Mouse (Mus musculus) forebrain, postnatal 0 days (tissue): ENCODE measurements around the gene Anxa4. TPM values are rescaled to one million over a fixed set of nuclear protein-coding genes. Genes with fewer than 3 reads are reported as not detected.

ENCODE experiments used
- ATAC-seq: fragments of 200-750 bp; cut with Nextera tagmentation; 2 replicates; pipeline ENCODE4 v1.8.0; 2017; ENCODE audit warnings: mild to moderate bottlenecking, moderate library complexity
- DNase-seq: peaks from one replicate; pipeline ENCODE4 v3.0.0-alpha.2; 2015
- H3K27ac ChIP-seq: fragments of 300-500 bp; sonication (generic); 2 replicates; pipeline ENCODE4 v1.5.1; 2014; ENCODE audit warnings: low read depth, mild to moderate bottlenecking, antibody characterized with exemption, low read length, moderate library complexity, mixed read lengths
- H3K27me3 ChIP-seq: fragments of 300-500 bp; sonication (generic); 2 replicates; pipeline ENCODE4 v1.6.1; 2014; ENCODE audit warnings: mild to moderate bottlenecking, low read length, mixed read lengths; ENCODE audit not compliant: insufficient read depth
- H3K36me3 ChIP-seq: fragments of 300-500 bp; sonication (generic); 2 replicates; pipeline ENCODE4 v1.6.1; 2014; ENCODE audit warnings: mild to moderate bottlenecking, moderate library complexity; ENCODE audit not compliant: insufficient read depth
- H3K4me1 ChIP-seq: fragments of 300-500 bp; sonication (generic); 2 replicates; pipeline ENCODE4 v1.6.1; 2014; ENCODE audit warnings: antibody characterized with exemption; ENCODE audit not compliant: insufficient read depth
- H3K4me2 ChIP-seq: fragments of 300-500 bp; sonication (generic); 2 replicates; pipeline ENCODE4 v1.6.1; 2014; ENCODE audit warnings: low read depth, mild to moderate bottlenecking, moderate library complexity
- H3K4me3 ChIP-seq: fragments of 300-500 bp; sonication (generic); 2 replicates; pipeline ENCODE4 v1.5.1; 2014; ENCODE audit warnings: low read depth, low read length, mixed read lengths
- H3K9ac ChIP-seq: fragments of 300-500 bp; sonication (generic); 2 replicates; pipeline ENCODE4 v1.6.1; 2014; ENCODE audit warnings: mild to moderate bottlenecking
- H3K9me3 ChIP-seq: fragments of 300-500 bp; sonication (generic); 2 replicates; pipeline ENCODE4 v1.6.1; 2016; ENCODE audit warnings: low read length
- CTCF ChIP-seq: sonication (generic); IDR thresholded peaks from 2 replicates; pipeline ENCODE4 v1.5.1; 2016; ENCODE audit warnings: antibody characterized with exemption, control low read depth, low read depth
- WGBS: fragments of 180-500 bp; shearing (Covaris S2); extraction: QIAGEN DNeasy Blood & Tissue Kit; methylation state at CpG from one replicate; pipeline ENCODE4 v1.1.7; 2014; 5-methylcytosine and 5-hydroxymethylcytosine counted together
- polyA plus RNA-seq: library from polyadenylated mRNA; unstranded; fragments of >200 nt; fragmentation: Nextera tagmentation; extraction: Ambion mirVana; gene quantifications from 2 replicates; pipeline ENCODE4 v1.2.1, GENCODE M21; 2015
- total RNA-seq: library from RNA; depleted of rRNA; stranded (reverse); fragments of >200 nt; gene quantifications from 2 replicates; pipeline ENCODE4 v1.2.3, GENCODE M21; 2014; rRNA removed

The Anxa4 gene
- total and polyA plus RNA-seq, 2 experiments from 2014 or later: 4.0 to 5.8 TPM

GRCm38 (mm10) chr6:86708072-86708774 is 85.2 kb downstream of the Anxa4 start:
- Histone ChIP-seq H3K4me3 (no peak overlapping the region), H3K4me1 (no peaks in the 10 kb centered on the region), H3K36me3 (peaks cover 68% of the 10 kb centered on the region), H3K27me3 (no peaks in the 10 kb centered on the region), H3K4me2 (no peak overlapping the region), H3K9ac (no peak overlapping the region), H3K27ac (no peak overlapping the region), H3K9me3 (no peaks in the 10 kb centered on the region)
- DNase-seq (no peak), ATAC-seq (no peak)
- 84% methylated on average over 4 of the region's 4 CpGs for WGBS
- no peak for TF ChIP-seq CTCF

- H3K4me2 ChIP-seq: no peak overlapping the region
- WGBS: 96% methylated on average over 9 of the region's 9 CpGs
- H3K27ac ChIP-seq: no peak overlapping the region
- H3K9me3 ChIP-seq: no peaks in the 10 kb centered on the region
- peaks cover 83% of the 10 kb centered on the region for H3K36me3 ChIP-seq
- H3K9ac ChIP-seq: no peak overlapping the region
- H3K4me3 ChIP-seq: no peak overlapping the region
- no peaks in the 10 kb centered on the region for H3K4me1 ChIP-seq
- no peak for TF ChIP-seq CTCF
- H3K27me3 ChIP-seq: no peaks in the 10 kb centered on the region
- ATAC-seq (no peak), DNase-seq (no peak)
Observed at GRCm38 (mm10) chr6:86702577-86702976, 90.8 kb downstream of the Anxa4 start.

DNA sequence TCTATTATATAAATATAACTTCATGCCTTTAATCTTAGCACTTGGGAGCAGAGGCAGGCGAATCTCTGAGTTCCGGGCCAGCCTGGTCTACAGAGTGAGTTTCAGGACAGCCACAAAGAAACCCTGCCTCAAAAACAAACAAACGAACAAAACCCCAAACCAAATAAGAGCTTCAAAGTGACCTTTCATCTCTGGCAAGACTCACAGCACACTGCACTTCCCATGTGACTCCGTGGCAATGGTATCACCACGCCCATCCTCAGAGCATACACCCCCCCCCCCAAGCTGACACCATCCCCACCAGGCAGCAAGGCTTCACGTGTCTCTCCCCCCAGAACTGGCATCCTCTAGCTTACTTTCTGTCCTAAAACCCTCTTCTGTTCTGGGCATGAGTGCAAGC is 95.5 kb downstream of the Anxa4 start:
- no peak for TF ChIP-seq CTCF
- peaks cover 74% of the 10 kb centered on the region for H3K36me3 ChIP-seq
- H3K4me1 ChIP-seq: no peaks in the 10 kb centered on the region
- H3K27ac ChIP-seq: no peak overlapping the region
- H3K4me2 ChIP-seq: no peak overlapping the region
- no peak overlapping the region for H3K4me3 ChIP-seq
- DNase-seq (no peak), ATAC-seq (no peak)
- H3K9ac ChIP-seq: no peak overlapping the region
- H3K27me3 ChIP-seq: no peaks in the 10 kb centered on the region
- H3K9me3 ChIP-seq: no peaks in the 10 kb centered on the region
- WGBS: 87% methylated on average over 6 of the region's 6 CpGs

- no peak for TF ChIP-seq CTCF
- no peak overlapping the region for H3K4me3 ChIP-seq
- no peak overlapping the region for H3K4me2 ChIP-seq
- no peaks in the 10 kb centered on the region for H3K9me3 ChIP-seq
- no peak overlapping the region for H3K27ac ChIP-seq
- 90% methylated on average over 10 of the region's 10 CpGs for WGBS
- H3K36me3 ChIP-seq: peaks cover 62% of the 10 kb centered on the region
- ATAC-seq: no peak
- no peaks in the 10 kb centered on the region for H3K27me3 ChIP-seq
- H3K9ac ChIP-seq: no peak overlapping the region
- no peaks in the 10 kb centered on the region for H3K4me1 ChIP-seq
- no peak for DNase-seq
Observed at GRCm38 (mm10) chr6:86696213-86696612, 97.2 kb downstream of the Anxa4 start.

DNA sequence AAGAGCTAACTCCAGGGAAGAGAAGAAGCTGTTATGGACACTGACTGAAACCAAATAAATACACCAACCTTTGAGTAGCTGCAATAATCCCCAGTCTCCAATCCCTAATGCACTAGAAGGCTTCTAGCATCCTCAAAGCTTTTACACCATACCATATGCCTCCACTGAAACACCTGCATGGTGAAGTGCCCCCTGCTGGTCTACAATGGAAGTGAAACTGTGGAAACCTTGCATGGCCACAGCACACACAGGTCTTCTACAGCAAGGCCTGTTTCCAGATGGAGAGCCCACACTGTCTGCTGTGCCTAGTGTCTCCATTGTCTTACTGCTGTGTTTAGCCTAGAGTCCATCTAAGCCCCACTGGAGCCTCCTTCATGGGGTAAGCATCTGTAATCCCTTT is 98.9 kb downstream of the Anxa4 start:
- ATAC-seq: no peak
- Histone ChIP-seq H3K36me3 (peaks cover 59% of the 10 kb centered on the region), H3K4me3 (no peak overlapping the region), H3K9me3 (no peaks in the 10 kb centered on the region), H3K27ac (no peak overlapping the region), H3K4me1 (no peaks in the 10 kb centered on the region), H3K9ac (no peak overlapping the region), H3K27me3 (no peaks in the 10 kb centered on the region), H3K4me2 (no peak overlapping the region)
- peak; percentile 79 for TF ChIP-seq CTCF
- peak; percentile 36 for DNase-seq

DNA sequence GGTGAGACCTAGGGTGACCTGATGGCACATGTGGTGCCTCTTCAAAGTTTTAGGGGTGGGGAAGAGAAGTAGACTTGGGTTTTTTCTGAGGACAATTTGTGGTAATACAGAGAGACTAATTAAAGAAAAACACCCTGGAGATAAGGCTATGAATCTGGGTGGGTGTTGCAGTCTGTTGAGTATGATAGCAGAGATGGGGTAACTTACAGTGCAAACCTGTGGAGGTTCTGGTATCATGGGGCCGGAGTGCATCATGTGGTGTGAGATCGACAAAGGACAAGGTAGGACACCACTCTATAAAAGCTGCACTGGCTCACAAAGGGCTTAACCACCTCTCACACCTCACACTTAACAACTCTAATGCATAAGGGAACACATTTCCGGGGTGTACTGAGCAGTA is 103.7 kb downstream of the Anxa4 start:
- Histone ChIP-seq H3K36me3 (peaks cover 38% of the 10 kb centered on the region), H3K4me3 (no peak overlapping the region), H3K4me1 (no peaks in the 10 kb centered on the region), H3K27ac (no peak overlapping the region), H3K4me2 (no peak overlapping the region), H3K27me3 (no peaks in the 10 kb centered on the region), H3K9ac (no peak overlapping the region), H3K9me3 (no peaks in the 10 kb centered on the region)
- TF ChIP-seq CTCF: no peak
- no peak for ATAC-seq
- 93% methylated on average over 3 of the region's 3 CpGs for WGBS
- no peak for DNase-seq

DNA sequence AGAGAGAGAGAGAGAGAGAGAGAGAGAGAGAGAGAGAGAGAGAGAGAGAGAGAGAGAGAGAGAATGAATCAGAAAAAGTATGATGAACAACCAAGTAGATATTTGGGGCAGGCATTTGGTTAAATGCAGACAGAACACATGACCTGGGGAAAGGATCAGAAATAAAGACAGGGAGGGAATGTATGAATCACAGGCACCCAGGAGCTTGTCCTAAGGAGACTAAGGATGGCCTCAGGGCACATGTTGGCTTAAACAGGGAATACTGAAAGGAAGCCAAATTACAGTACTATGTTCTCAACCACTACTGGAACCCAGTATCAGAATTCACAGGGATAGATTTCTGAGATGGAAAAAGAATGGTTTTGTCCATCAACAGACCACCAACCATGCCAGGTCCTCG is 106.4 kb downstream of the Anxa4 start:
- H3K9ac ChIP-seq: no peak overlapping the region
- DNase-seq: no peak
- no peak for TF ChIP-seq CTCF
- H3K4me3 ChIP-seq: no peak overlapping the region
- no peaks in the 10 kb centered on the region for H3K27me3 ChIP-seq
- H3K4me2 ChIP-seq: no peak overlapping the region
- peaks cover 7% of the 10 kb centered on the region for H3K4me1 ChIP-seq
- 68% methylated on average over 1 of the region's 1 CpGs for WGBS
- peaks cover 39% of the 10 kb centered on the region for H3K36me3 ChIP-seq
- no peaks in the 10 kb centered on the region for H3K9me3 ChIP-seq
- H3K27ac ChIP-seq: no peak overlapping the region
- no peak for ATAC-seq

Other genes with a start within 250 kb of the Anxa4 start
- gene Asprv1, start 165.4 kb downstream of the Anxa4 start, total RNA-seq: 1.8 and 3.2 TPM in 2 replicates
- gene Asprv1, start 165.4 kb downstream of the Anxa4 start, polyA plus RNA-seq: 1.6 TPM in 2 replicates
- 10.7 and 13.8 TPM in 2 replicates for gene Mxd1, start 124.4 kb downstream of the Anxa4 start, total RNA-seq
- gene Mxd1, start 124.4 kb downstream of the Anxa4 start, polyA plus RNA-seq: 6.9 and 10.0 TPM in 2 replicates
- 62.6 and 77.1 TPM in 2 replicates for gene Snrnp27, start 109.1 kb downstream of the Anxa4 start, total RNA-seq
- 112 and 129 TPM in 2 replicates for gene Snrnp27, start 109.1 kb downstream of the Anxa4 start, polyA plus RNA-seq
- gene Gmcl1, start 60.2 kb downstream of the Anxa4 start, total RNA-seq: 19.5 and 23.6 TPM in 2 replicates
- gene Gmcl1, start 60.2 kb downstream of the Anxa4 start, polyA plus RNA-seq: 19.5 and 26.5 TPM in 2 replicates
- gene Aak1, start 55.9 kb upstream of the Anxa4 start, total RNA-seq: 45.5 and 57.6 TPM in 2 replicates
- gene Aak1, start 55.9 kb upstream of the Anxa4 start, polyA plus RNA-seq: 21.4 and 31.0 TPM in 2 replicates
- gene Nfu1, start 215.7 kb upstream of the Anxa4 start, total RNA-seq: 167 and 362 TPM in 2 replicates
- gene Nfu1, start 215.7 kb upstream of the Anxa4 start, polyA plus RNA-seq: 146 and 152 TPM in 2 replicates
- gene Gfpt1, start 249.3 kb upstream of the Anxa4 start, total RNA-seq: 34.0 and 43.0 TPM in 2 replicates
- 12.5 and 16.5 TPM in 2 replicates for gene Gfpt1, start 249.3 kb upstream of the Anxa4 start, polyA plus RNA-seq